Mouse (Mus musculus) T-cell, adult 2 months (primary cell): ENCODE results near the gene Olfr862.

Source experiments
- DNase-seq: peaks from one replicate; pipeline ENCODE4 v3.0.0; 2022; ENCODE audit warnings: low spot score

The Olfr862 gene

DNA sequence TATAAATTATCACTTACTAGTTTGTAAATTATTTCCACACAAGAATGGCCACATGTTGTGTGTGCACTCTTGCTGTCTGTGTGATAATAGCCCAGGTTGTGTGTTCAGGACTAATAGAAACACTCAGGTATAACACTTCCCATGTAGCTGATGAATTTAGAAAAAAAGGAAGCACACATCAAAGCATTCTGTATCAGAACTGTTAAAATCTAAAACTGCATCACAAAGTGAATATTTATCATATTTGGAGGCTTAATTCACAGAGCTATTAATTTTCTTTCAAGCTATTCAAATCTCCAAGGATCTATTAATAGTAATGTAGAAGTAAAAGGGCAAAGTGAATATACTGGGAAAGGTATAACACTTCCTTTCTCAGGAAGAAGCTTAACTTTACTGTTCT lies at the start of gene Olfr862:
Olfr862 (minus strand) TSS at position 101 of the 400 bp plus-strand sequence.
- DNase-seq = no peak

DNA sequence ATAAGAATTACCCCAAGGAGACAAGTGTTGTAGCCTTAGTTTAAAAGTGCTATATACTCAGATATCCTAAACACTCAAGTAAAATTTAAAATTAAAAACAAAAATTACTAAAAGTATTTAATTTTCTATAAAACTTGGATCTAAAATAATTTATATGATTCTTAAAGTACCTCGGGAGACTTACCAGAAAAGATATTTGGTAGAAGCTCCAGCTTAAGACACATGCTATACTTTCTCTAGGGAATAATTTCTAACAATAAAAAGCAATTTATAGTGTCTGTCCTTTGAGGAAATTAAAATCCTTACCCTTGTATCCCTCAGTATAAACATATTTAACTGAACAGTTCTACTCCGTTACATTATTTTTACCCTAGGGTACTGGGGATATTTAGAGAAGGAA lies 28.8 kb upstream of the Olfr862 start, which contains the start of gene Olfr77:
Olfr77 (plus strand) TSS at position 301 of the 400 bp plus-strand sequence.
- no peak for DNase-seq

DNA sequence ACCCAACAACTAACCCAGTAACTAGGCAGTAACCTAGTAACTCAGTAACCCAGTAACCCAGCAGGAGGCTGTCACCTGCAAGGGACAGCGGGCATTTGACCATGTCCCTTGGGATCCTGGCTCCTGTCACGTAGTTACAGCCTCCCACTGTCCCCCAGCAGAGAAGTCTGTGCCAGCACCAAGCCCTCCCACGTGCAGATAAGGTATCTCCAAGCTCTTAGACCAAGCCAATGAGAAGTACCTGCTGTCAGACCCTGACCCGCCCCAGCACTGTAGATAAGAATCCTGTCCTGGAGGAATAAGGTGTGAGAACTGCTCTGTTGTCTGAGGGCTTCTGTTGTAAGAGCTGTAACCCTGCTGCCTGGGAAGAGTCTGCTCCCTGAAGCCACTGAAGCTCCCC lies 23.4 kb upstream of the Olfr862 start:
- DNase-seq = no peak

DNA sequence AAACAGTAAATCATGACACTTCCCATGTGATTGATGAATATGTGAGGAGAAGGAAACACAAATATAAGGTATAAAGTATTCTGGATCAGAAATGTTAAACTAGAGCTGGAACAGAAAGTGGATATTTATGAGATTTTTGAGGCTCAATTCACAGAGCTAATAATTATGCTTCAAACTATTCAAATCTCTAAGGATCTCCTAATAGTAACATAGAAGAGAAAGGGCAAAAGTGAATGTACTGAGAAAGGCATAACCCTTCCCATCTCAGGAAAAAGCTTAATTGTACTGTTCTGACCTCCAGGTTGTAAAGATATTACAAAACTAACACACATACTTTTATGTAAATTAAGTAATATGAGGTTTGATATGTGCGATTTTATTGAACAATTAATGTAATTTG lies 38.2 kb downstream of the Olfr862 start, which contains the start of gene Olfr860:
Olfr860 (minus strand) TSS at position 101 of the 400 bp plus-strand sequence.
- no peak for DNase-seq
